Mouse (Mus musculus) kidney, embryonic 16.5 days (tissue): ENCODE measurements around the gene Kirrel. TPM values are rescaled to one million over a fixed set of nuclear protein-coding genes. Genes with fewer than 3 reads are reported as not detected.

Experiments used
- ATAC-seq: fragments of 200-750 bp; cut with Nextera tagmentation; 2 replicates; pipeline ENCODE4 v1.8.0; 2017; ENCODE audit warnings: moderate TSS enrichment; ENCODE audit not compliant: low FRiP score, low TSS enrichment
- H3K27ac ChIP-seq: fragments of 300-500 bp; sonication (generic); 2 replicates; pipeline ENCODE4 v1.5.1; 2014; ENCODE audit warnings: low read length
- H3K27me3 ChIP-seq: fragments of 300-500 bp; sonication (generic); 2 replicates; pipeline ENCODE4 v1.6.1; 2014; ENCODE audit warnings: low read length, control low read depth, mixed read lengths; ENCODE audit not compliant: insufficient read depth
- H3K36me3 ChIP-seq: fragments of 300-500 bp; sonication (generic); 2 replicates; pipeline ENCODE4 v1.6.1; 2014; ENCODE audit warnings: low read length, control low read depth, mixed read lengths; ENCODE audit not compliant: insufficient read depth
- H3K4me1 ChIP-seq: fragments of 300-500 bp; sonication (generic); 2 replicates; pipeline ENCODE4 v1.6.1; 2014; ENCODE audit warnings: low read length, control low read depth, mixed read lengths; ENCODE audit not compliant: insufficient read depth
- H3K4me2 ChIP-seq: fragments of 300-500 bp; sonication (generic); replicated peaks from 2 replicates; pipeline ENCODE4 v1.6.1; 2014; ENCODE audit warnings: low read depth, low read length
- H3K4me3 ChIP-seq: fragments of 300-500 bp; sonication (generic); 2 replicates; pipeline ENCODE4 v1.5.1; 2014; ENCODE audit warnings: mild to moderate bottlenecking, low read length
- H3K9ac ChIP-seq: fragments of 300-500 bp; sonication (generic); replicated peaks from 2 replicates; pipeline ENCODE4 v1.6.1; 2014; ENCODE audit warnings: low read length
- H3K9me3 ChIP-seq: fragments of 300-500 bp; sonication (generic); 2 replicates; pipeline ENCODE4 v1.6.1; 2016; ENCODE audit warnings: low read length, control low read depth
- WGBS: fragments of 180-500 bp; shearing (Covaris S2); extraction: QIAGEN DNeasy Blood & Tissue Kit; methylation state at CpG from one replicate; pipeline ENCODE4 v1.1.7; 2014; 5-methylcytosine and 5-hydroxymethylcytosine counted together
- polyA plus RNA-seq: library from polyadenylated mRNA; unstranded; fragments of >200 nt; fragmentation: Nextera tagmentation; extraction: Ambion mirVana; gene quantifications from 2 replicates; pipeline ENCODE4 v1.2.1, GENCODE M21; 2015

The Kirrel gene
- polyA plus RNA-seq, 1 experiment from 2014 or later = 18.6 TPM

GRCm38 (mm10) chr3:87193352-87193751, 18.8 kb upstream of the Kirrel start:
- no peaks in the 10 kb centered on the region for H3K9me3 ChIP-seq
- no peaks in the 10 kb centered on the region for H3K27me3 ChIP-seq
- ATAC-seq = no peak
- H3K9ac ChIP-seq = no peak overlapping the region
- WGBS = 16% methylated on average over 6 of the region's 6 CpGs
- no peak overlapping the region for H3K27ac ChIP-seq
- no peaks in the 10 kb centered on the region for H3K36me3 ChIP-seq
- no peak overlapping the region for H3K4me2 ChIP-seq
- peaks cover 16% of the 10 kb centered on the region for H3K4me1 ChIP-seq
- H3K4me3 ChIP-seq = no peak overlapping the region

DNA sequence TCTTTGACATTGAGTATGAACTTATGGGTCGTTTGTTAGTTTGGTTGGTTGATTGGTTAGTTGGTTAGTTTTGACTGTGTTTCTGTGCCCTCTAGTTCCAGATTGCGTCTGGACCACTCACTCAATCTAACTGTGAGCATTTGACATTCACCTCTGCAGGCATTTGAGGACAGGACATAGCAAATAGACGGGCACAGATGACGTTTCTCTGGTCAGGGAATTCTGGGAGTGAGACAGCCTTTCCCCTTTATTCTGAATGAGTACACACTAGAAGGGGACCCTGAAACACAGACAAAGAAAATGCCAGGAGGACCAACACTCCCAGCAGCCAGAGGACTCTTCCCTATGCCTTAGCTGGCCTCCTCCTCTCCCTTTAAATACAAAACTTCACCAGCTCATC, 2.1 kb upstream of the Kirrel start:
- WGBS = 82% methylated on average over 4 of the region's 4 CpGs
- H3K27ac ChIP-seq = no peak overlapping the region
- ATAC-seq = no peak

GRCm38 (mm10) chr3:87175438-87175815, 880 bp upstream of the Kirrel start:
- no peaks in the 10 kb centered on the region for H3K9me3 ChIP-seq
- peak overlapping the region; percentile 87 for H3K27ac ChIP-seq
- peak overlapping the region; percentile 87; the same call in 1 of the 2 replicates for H3K9ac ChIP-seq
- peaks cover 23% of the 10 kb centered on the region for H3K4me1 ChIP-seq
- H3K36me3 ChIP-seq = no peaks in the 10 kb centered on the region
- no peaks in the 10 kb centered on the region for H3K27me3 ChIP-seq
- peak overlapping the region; percentile 77 for H3K4me2 ChIP-seq
- H3K4me3 ChIP-seq = no peak overlapping the region; the same call in 1 of the 2 replicates
- WGBS = 40% methylated on average over 3 of the region's 3 CpGs
- ATAC-seq = no peak

More for the DNA sequence above, 2.1 kb upstream of the Kirrel start:
- H3K9ac ChIP-seq = no peak overlapping the region
- H3K4me1 ChIP-seq = peaks cover 12% of the 10 kb centered on the region
- H3K36me3 ChIP-seq = no peaks in the 10 kb centered on the region
- H3K27me3 ChIP-seq = no peaks in the 10 kb centered on the region
- H3K4me2 ChIP-seq = no peak overlapping the region
- H3K9me3 ChIP-seq = no peaks in the 10 kb centered on the region
- no peak overlapping the region for H3K4me3 ChIP-seq

DNA sequence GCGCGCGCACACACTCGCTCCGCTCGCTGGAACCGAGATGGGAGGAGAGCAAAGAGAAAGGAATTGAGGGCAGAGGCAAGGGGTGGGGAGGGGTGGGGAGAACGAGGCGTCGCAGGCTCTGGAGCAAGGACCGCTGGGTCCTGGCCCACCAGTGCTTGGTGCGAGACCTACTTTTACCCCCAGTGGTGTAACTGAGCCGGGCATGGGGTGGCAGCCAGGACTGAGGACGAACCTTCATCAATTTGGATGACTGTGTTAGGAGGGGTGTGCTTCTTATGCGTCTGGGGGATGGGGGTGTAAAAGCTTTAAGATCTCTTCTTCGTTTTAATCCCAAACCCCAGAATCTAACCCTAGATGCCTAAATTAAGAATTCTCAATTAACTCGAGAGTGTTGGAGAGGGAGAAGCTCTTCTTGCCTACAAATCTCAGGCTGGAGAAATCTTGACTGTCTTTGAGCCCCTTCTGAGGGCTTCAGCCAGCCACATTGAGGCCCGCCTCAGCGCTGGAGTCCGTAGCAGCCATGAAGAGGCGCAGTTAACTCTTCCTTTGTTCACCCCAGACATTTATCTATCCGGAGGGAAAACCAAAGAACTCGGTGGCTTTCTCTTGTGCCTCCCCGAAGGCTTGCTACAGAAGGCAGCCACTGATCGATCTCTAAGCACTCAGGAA, 356 bp upstream of the Kirrel start:
- no peak for ATAC-seq
- Histone ChIP-seq H3K36me3 (no peaks in the 10 kb centered on the region), H3K4me1 (peaks cover 28% of the 10 kb centered on the region), H3K27me3 (no peaks in the 10 kb centered on the region), H3K4me3 (peak overlapping the region; percentile 64), H3K9ac (peak overlapping the region; percentile 87), H3K4me2 (peak overlapping the region; percentile 77), H3K27ac (peak overlapping the region; percentile 87), H3K9me3 (no peaks in the 10 kb centered on the region)
- WGBS = 3% methylated on average over 25 of the region's 25 CpGs

- peak overlapping the region; percentile 87 for H3K27ac ChIP-seq
- H3K9me3 ChIP-seq = no peaks in the 10 kb centered on the region
- ATAC-seq = peak; percentile 17
- no peaks in the 10 kb centered on the region for H3K27me3 ChIP-seq
- H3K36me3 ChIP-seq = no peaks in the 10 kb centered on the region
- H3K4me2 ChIP-seq = peak overlapping the region; percentile 77
- peaks cover 41% of the 10 kb centered on the region for H3K4me1 ChIP-seq
- WGBS = 3% methylated on average over 8 of the region's 8 CpGs
- peak overlapping the region; percentile 87 for H3K9ac ChIP-seq
- H3K4me3 ChIP-seq = peak overlapping the region; percentile 64
Observed at GRCm38 (mm10) chr3:87173486-87174085, 961 bp downstream of the Kirrel start.

DNA sequence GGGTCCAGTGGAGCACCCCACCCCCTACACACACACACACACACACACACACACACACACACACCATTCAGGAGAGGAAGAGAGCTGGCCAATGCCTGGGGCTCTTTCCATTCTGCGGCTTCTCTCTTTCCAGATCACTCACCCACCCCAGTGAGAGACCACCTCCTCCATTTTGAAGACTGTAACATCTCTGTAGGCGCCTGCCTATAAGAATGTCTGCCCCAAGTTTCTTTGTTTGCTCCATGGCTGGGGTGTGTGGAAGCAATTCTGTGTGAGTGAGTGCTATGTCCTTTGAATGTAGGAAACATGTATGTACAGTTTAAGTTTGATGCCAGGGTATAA, 1.5 kb downstream of the Kirrel start:
- no peak for ATAC-seq
- Histone ChIP-seq H3K36me3 (0 out of 2 replicates have a peak, but pooled peaks cover 3% of the 10 kb centered on the region), H3K9me3 (no peaks in the 10 kb centered on the region), H3K4me1 (peaks cover 46% of the 10 kb centered on the region), H3K4me2 (peak overlapping the region; percentile 77), H3K4me3 (peak overlapping the region; percentile 64), H3K9ac (peak overlapping the region; percentile 87), H3K27ac (peak overlapping the region; percentile 87), H3K27me3 (no peaks in the 10 kb centered on the region)
- WGBS = 9% methylated on average over 2 of the region's 2 CpGs

- Histone ChIP-seq H3K9me3 (no peaks in the 10 kb centered on the region), H3K9ac (peak overlapping the region; percentile 87), H3K27me3 (no peaks in the 10 kb centered on the region), H3K4me2 (peak overlapping the region; percentile 77), H3K36me3 (0 out of 2 replicates have a peak, but pooled peaks cover 3% of the 10 kb centered on the region), H3K27ac (peak overlapping the region; percentile 87), H3K4me1 (peaks cover 51% of the 10 kb centered on the region), H3K4me3 (peak overlapping the region; percentile 64)
- 2% methylated on average over 15 of the region's 15 CpGs for WGBS
- ATAC-seq = peak; percentile 16; the same call in 1 of the 2 replicates
Observed at GRCm38 (mm10) chr3:87172351-87173102, 2.0 kb downstream of the Kirrel start.

- WGBS = 55% methylated on average over 12 of the region's 13 CpGs
- no peak for ATAC-seq
- Histone ChIP-seq H3K27ac (peak overlapping the region; percentile 87; the same call in 1 of the 2 replicates), H3K36me3 (0 out of 2 replicates have a peak, but pooled peaks cover 3% of the 10 kb centered on the region), H3K9ac (peak overlapping the region; percentile 87), H3K9me3 (no peaks in the 10 kb centered on the region), H3K4me1 (peaks cover 57% of the 10 kb centered on the region), H3K4me2 (peak overlapping the region; percentile 77), H3K4me3 (peak overlapping the region; percentile 64), H3K27me3 (no peaks in the 10 kb centered on the region)
Observed at GRCm38 (mm10) chr3:87171201-87172100, 3.1 kb downstream of the Kirrel start.

- 58% methylated on average over 5 of the region's 5 CpGs for WGBS
Observed at GRCm38 (mm10) chr3:87169402-87170015, 5.0 kb downstream of the Kirrel start.

More at GRCm38 (mm10) chr3:87169402-87170015, 5.0 kb downstream of the Kirrel start:
- Histone ChIP-seq H3K27ac (no peak overlapping the region), H3K4me2 (no peak overlapping the region), H3K36me3 (0 out of 2 replicates have a peak, but pooled peaks cover 3% of the 10 kb centered on the region), H3K27me3 (no peaks in the 10 kb centered on the region), H3K4me1 (peaks cover 75% of the 10 kb centered on the region), H3K9me3 (no peaks in the 10 kb centered on the region), H3K9ac (no peak overlapping the region), H3K4me3 (no peak overlapping the region)
- no peak for ATAC-seq
